Mouse (Mus musculus): Measurements from ENCODE around the gene Cep97. TPM values are rescaled to one million over a fixed set of nuclear protein-coding genes. Genes with fewer than 3 reads are reported as not detected.

The Cep97 gene
- total and polyA plus RNA-seq, 3 experiments, result 11.4 to 24.6 (median 17.6) TPM

DNA sequence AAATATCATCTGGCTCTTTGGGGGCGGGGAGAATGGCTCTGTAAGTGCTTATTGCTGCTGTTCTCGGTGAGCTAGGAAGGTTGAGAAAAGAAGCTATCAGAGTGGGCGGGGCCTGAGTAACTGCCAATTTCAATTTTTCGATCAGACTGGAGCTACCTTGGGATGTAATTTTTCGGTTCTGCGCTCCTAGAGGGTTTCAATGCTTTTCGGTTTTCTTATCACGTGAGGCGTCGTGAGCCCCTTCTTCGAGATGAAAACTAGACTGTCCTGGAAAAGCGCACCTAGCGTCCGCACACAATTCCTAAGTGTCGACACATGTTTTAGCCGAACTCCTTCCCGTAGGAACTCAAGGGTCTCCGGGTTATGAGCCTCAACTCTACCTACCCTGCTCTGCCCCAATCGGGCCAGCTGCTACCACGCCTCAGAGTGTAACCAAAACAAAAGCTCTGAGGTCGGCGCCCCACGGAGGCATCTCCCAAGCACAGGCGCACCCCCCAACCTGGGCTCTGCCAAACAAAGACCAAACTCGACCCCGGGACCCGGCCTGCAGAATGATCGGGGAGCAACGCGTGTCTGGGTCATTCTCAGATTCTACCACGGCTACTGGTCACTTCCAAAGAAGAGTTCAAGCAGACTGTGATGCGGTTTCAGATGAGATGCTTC lies 843 bp downstream of the Cep97 start:
- ATAC-seq (ENCODE audit: extremely low read depth, insufficient number of reproducible peaks, low FRiP score, poor library complexity, severe bottlenecking) (no peak), DNase-seq (ENCODE audit: low spot score) (no peak)
- TF ChIP-seq CTCF (IDR thresholded peaks at IDR 0.05; ENCODE audit: low read depth, low read length) (no peak), TAL1 (conservative IDR thresholded peaks at IDR 0.05; ENCODE audit: low read depth, low read length) (no peak), GATA2 (IDR thresholded peaks at IDR 0.05; ENCODE audit: borderline replicate concordance, low read depth, low read length) (no peak), POLR2AphosphoS5 (IDR thresholded peaks at IDR 0.05; ENCODE audit: insufficient replicate concordance, low read depth, low read length) (no peak), GATA1 (IDR thresholded peaks at IDR 0.05; ENCODE audit: borderline replicate concordance, low read length) (no peak)
- Histone ChIP-seq H3K27me3 (ENCODE audit: insufficient read depth, low read length) (no peaks in the 10 kb centered on the region), H3K4me1 (ENCODE audit: insufficient read depth, low read depth, low read length) (peaks cover 22% of the 10 kb centered on the region), H3K36me3 (replicated peaks) (peaks cover 32% of the 10 kb centered on the region), H3K9me3 (replicated peaks) (no peaks in the 10 kb centered on the region), H3K4me3 (ENCODE audit: low read depth, low read length) (peak overlapping the region; percentile 78)

DNA sequence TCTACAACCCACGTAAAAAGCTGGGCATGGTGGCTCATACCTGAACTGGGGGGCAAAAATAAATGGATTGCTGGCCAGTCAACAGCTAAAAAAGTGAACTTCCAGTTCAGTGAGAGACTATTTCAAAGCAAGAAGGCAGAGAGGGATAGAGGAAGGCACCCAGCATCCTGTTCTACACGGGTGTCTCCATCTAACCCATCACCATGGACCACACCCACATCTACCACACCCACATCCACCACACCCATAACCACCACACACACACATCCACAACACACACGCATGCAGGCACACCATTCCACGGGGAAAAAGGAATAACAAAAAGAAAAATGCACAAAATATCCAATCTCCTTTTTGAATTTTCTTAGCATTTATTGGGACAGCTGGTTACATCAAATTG lies 10.6 kb downstream of the Cep97 start:
- Histone ChIP-seq H3K36me3 (replicated peaks) (peaks cover 72% of the 10 kb centered on the region), H3K9me3 (replicated peaks) (no peaks in the 10 kb centered on the region), H3K4me1 (ENCODE audit: insufficient read depth, low read depth, low read length) (peaks cover 12% of the 10 kb centered on the region), H3K4me3 (ENCODE audit: low read depth, low read length) (no peak overlapping the region), H3K27me3 (ENCODE audit: insufficient read depth, low read length) (no peaks in the 10 kb centered on the region)
- TF ChIP-seq GATA2 (IDR thresholded peaks at IDR 0.05; ENCODE audit: borderline replicate concordance, low read depth, low read length) (no peak), TAL1 (conservative IDR thresholded peaks at IDR 0.05; ENCODE audit: low read depth, low read length) (no peak), POLR2AphosphoS5 (IDR thresholded peaks at IDR 0.05; ENCODE audit: insufficient replicate concordance, low read depth, low read length) (no peak), GATA1 (IDR thresholded peaks at IDR 0.05; ENCODE audit: borderline replicate concordance, low read length) (no peak), CTCF (IDR thresholded peaks at IDR 0.05; ENCODE audit: low read depth, low read length) (no peak)
- ATAC-seq (ENCODE audit: extremely low read depth, insufficient number of reproducible peaks, low FRiP score, poor library complexity, severe bottlenecking), result no peak
- no peak for DNase-seq (ENCODE audit: low spot score)

DNA sequence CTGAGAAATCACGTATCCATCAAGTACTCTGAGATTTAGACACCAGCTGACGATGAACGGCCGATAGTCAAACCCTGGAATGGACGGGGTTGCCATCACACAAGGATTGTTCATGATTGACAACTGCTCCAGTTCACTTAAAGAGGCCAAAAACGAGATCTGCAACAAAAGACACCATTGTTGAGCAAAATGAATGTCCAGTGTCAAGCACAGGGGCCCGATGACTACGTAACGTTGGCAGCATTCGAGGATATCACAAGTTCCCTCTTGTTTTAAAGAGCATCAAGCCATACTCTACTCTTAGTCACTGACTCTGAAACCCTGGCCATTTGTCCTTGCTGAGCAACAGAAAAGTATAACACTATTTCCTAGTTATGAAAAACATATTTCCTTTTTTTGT lies 12.6 kb downstream of the Cep97 start:
- no peaks in the 10 kb centered on the region for H3K9me3 ChIP-seq (replicated peaks)
- H3K36me3 ChIP-seq (replicated peaks), result peaks cover 77% of the 10 kb centered on the region
- no peak for ATAC-seq (ENCODE audit: extremely low read depth, insufficient number of reproducible peaks, low FRiP score, poor library complexity, severe bottlenecking)
- no peak for DNase-seq (ENCODE audit: low spot score)
- no peak overlapping the region for H3K4me3 ChIP-seq (ENCODE audit: low read depth, low read length)
- TF ChIP-seq TAL1 (conservative IDR thresholded peaks at IDR 0.05; ENCODE audit: low read depth, low read length) (no peak), CTCF (IDR thresholded peaks at IDR 0.05; ENCODE audit: low read depth, low read length) (no peak), GATA2 (IDR thresholded peaks at IDR 0.05; ENCODE audit: borderline replicate concordance, low read depth, low read length) (no peak), POLR2AphosphoS5 (IDR thresholded peaks at IDR 0.05; ENCODE audit: insufficient replicate concordance, low read depth, low read length) (no peak), GATA1 (IDR thresholded peaks at IDR 0.05; ENCODE audit: borderline replicate concordance, low read length) (no peak)
- no peaks in the 10 kb centered on the region for H3K27me3 ChIP-seq (ENCODE audit: insufficient read depth, low read length)
- peaks cover 12% of the 10 kb centered on the region for H3K4me1 ChIP-seq (ENCODE audit: insufficient read depth, low read depth, low read length)

DNA sequence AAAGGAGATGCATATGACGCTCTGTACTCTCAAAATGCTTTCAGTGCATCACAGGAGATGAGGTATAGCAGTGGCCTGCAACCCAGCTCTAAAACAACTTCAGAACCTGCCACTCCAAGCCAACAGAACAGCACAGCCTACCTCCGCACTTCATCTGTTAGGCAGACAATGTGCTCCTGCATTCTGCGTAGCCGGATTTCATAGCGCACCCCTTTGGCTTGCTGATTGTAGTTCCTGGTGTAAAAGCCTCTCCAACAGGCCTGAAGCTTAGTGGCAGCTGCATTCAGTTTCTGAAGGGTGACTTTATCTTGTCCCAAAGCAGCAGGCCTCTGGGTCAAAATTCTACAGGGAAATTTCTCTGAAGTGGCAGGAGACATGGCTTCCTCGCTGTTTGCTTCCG lies 19.9 kb downstream of the Cep97 start:
- Histone ChIP-seq H3K9me3 (replicated peaks) (no peaks in the 10 kb centered on the region), H3K36me3 (replicated peaks) (peaks cover 77% of the 10 kb centered on the region), H3K4me1 (ENCODE audit: insufficient read depth, low read depth, low read length) (peaks cover 3% of the 10 kb centered on the region; the same call in 1 of the 2 replicates), H3K4me3 (ENCODE audit: low read depth, low read length) (no peak overlapping the region), H3K27me3 (ENCODE audit: insufficient read depth, low read length) (no peaks in the 10 kb centered on the region)
- DNase-seq (ENCODE audit: low spot score) (no peak), ATAC-seq (ENCODE audit: extremely low read depth, insufficient number of reproducible peaks, low FRiP score, poor library complexity, severe bottlenecking) (no peak)
- TF ChIP-seq TAL1 (conservative IDR thresholded peaks at IDR 0.05; ENCODE audit: low read depth, low read length) (no peak), CTCF (IDR thresholded peaks at IDR 0.05; ENCODE audit: low read depth, low read length) (no peak), GATA2 (IDR thresholded peaks at IDR 0.05; ENCODE audit: borderline replicate concordance, low read depth, low read length) (no peak), POLR2AphosphoS5 (IDR thresholded peaks at IDR 0.05; ENCODE audit: insufficient replicate concordance, low read depth, low read length) (no peak), GATA1 (IDR thresholded peaks at IDR 0.05; ENCODE audit: borderline replicate concordance, low read length) (no peak)

DNA sequence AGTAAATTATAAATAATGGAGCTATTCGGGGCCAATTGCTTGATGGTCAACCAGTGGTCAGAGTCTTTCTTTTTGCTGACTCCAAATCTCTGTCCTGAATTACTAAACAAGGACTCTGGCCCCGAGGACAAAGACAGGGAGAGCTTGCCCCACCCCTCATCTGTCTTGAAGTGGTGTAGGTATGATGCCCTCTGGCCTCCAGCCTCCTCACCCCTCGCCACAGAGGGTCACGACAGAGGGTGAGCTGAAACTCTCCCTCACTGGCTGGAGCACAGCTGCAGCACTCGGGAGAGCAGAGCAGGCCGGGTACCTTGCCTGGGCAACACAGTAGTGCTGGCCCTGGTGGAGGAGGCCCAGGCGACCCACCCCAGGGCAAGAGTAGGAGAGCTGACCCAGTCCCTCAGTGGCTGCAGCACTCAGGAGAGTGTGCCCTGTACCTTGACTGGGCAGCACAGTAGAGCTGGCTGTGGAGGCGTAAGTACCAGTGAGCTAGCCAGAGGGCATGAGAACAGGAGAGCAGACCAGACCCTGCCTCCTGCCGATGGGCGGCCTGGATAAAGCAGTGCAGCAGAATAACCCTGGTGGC lies 24.4 kb downstream of the Cep97 start:
- Histone ChIP-seq H3K4me3 (ENCODE audit: low read depth, low read length) (no peak overlapping the region), H3K9me3 (replicated peaks) (no peaks in the 10 kb centered on the region), H3K27me3 (ENCODE audit: insufficient read depth, low read length) (no peaks in the 10 kb centered on the region), H3K36me3 (replicated peaks) (peaks cover 60% of the 10 kb centered on the region), H3K4me1 (ENCODE audit: insufficient read depth, low read depth, low read length) (peaks cover 5% of the 10 kb centered on the region)
- ATAC-seq (ENCODE audit: extremely low read depth, insufficient number of reproducible peaks, low FRiP score, poor library complexity, severe bottlenecking) (no peak), DNase-seq (ENCODE audit: low spot score) (no peak)
- no peak for TF ChIP-seq POLR2AphosphoS5 (IDR thresholded peaks at IDR 0.05; ENCODE audit: insufficient replicate concordance, low read depth, low read length)
- TF ChIP-seq CTCF (IDR thresholded peaks at IDR 0.05; ENCODE audit: low read depth, low read length), result no peak
- TF ChIP-seq GATA1 (IDR thresholded peaks at IDR 0.05; ENCODE audit: borderline replicate concordance, low read length), result no peak
- TF ChIP-seq GATA2 (IDR thresholded peaks at IDR 0.05; ENCODE audit: borderline replicate concordance, low read depth, low read length), result no peak
- no peak for TF ChIP-seq TAL1 (conservative IDR thresholded peaks at IDR 0.05; ENCODE audit: low read depth, low read length)

DNA sequence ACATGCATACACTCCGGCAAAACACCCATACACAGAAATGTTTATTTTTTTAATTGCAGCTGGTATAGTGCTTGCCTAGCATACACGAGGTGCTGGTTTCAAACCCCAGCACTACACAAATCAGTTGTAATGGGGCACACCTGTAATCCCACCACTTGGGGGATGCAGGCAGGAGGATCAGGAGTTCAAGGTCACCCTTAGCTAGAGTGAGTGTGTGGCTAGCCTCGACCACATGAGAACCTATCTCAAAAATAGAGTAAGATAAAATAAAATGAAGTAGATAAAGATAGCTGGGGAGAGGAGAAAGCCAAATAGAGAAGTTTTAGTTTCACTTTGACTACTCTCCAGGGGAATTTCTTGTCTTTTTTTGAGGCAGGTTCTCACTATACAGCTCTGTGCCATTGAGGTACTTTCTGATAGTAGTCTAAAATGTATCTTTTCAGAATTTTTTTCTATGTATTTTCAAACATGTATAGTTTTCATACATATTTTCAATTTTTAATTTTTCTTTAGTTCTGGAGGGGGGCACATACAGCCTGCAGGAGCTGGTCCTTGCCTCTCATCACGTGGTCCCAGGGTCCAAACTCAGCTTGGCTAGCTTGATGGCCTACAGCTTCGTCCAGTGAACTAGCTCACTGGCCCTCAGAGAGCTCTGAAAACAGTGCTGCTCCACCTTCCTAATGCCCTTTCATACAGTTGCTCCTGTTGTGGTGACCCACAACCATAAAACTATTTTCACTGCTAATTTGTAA lies 27.6 kb downstream of the Cep97 start:
- DNase-seq (ENCODE audit: low spot score) (no peak), ATAC-seq (ENCODE audit: extremely low read depth, insufficient number of reproducible peaks, low FRiP score, poor library complexity, severe bottlenecking) (no peak)
- H3K4me1 ChIP-seq (ENCODE audit: insufficient read depth, low read depth, low read length), result peaks cover 7% of the 10 kb centered on the region
- H3K27me3 ChIP-seq (ENCODE audit: insufficient read depth, low read length), result no peaks in the 10 kb centered on the region
- TF ChIP-seq CTCF (IDR thresholded peaks at IDR 0.05; ENCODE audit: low read depth, low read length) (no peak), POLR2AphosphoS5 (IDR thresholded peaks at IDR 0.05; ENCODE audit: insufficient replicate concordance, low read depth, low read length) (no peak), GATA1 (IDR thresholded peaks at IDR 0.05; ENCODE audit: borderline replicate concordance, low read length) (no peak), GATA2 (IDR thresholded peaks at IDR 0.05; ENCODE audit: borderline replicate concordance, low read depth, low read length) (no peak), TAL1 (conservative IDR thresholded peaks at IDR 0.05; ENCODE audit: low read depth, low read length) (no peak)
- H3K36me3 ChIP-seq (replicated peaks), result peaks cover 55% of the 10 kb centered on the region
- no peak overlapping the region for H3K4me3 ChIP-seq (ENCODE audit: low read depth, low read length)
- no peaks in the 10 kb centered on the region for H3K9me3 ChIP-seq (replicated peaks)
